Mouse (Mus musculus): Measurements from ENCODE around the gene Gstt2. TPM values are rescaled to one million over a fixed set of nuclear protein-coding genes. Genes with fewer than 3 reads are reported as not detected.

Gstt2 gene
- polyA plus RNA-seq, 1 experiment from 2014 or later, result 39.2 TPM

GRCm38 (mm10) chr10:75822443-75822842 lies 14.8 kb downstream of the Gstt2 start, which contains the start of gene Gstt4:
Gstt4 (minus strand) TSS chr10:75822543.
- ATAC-seq (ENCODE audit: low read depth) (no peak), DNase-seq (no peak)
- Histone ChIP-seq H3K4me2 (no peak within 1 kb of the TSS), H3K27me3 (no peaks in the 10 kb centered on the region; the same call in 1 of the 2 replicates), H3K36me3 (no peaks in the 10 kb centered on the region), H3K9ac (no peak within 1 kb of the TSS), H3K4me3 (replicated peaks) (no peak within 1 kb of the TSS), H3K27ac (no peak within 1 kb of the TSS), H3K4me1 (replicated peaks) (no peaks in the 10 kb centered on the region), H3K9me3 (replicated peaks) (no peaks in the 10 kb centered on the region)
- WGBS (ENCODE audit: insufficient replicate concordance), result 85% methylated on average over 2 of the region's 2 CpGs

GRCm38 (mm10) chr10:75819882-75820281 lies 17.3 kb downstream of the Gstt2 start:
- H3K9me3 ChIP-seq (replicated peaks), result no peaks in the 10 kb centered on the region
- DNase-seq (no peak), ATAC-seq (ENCODE audit: low read depth) (no peak)
- no peaks in the 10 kb centered on the region for H3K4me1 ChIP-seq (replicated peaks)
- H3K27me3 ChIP-seq, result no peaks in the 10 kb centered on the region; the same call in 1 of the 2 replicates
- no peak overlapping the region for H3K4me2 ChIP-seq
- H3K9ac ChIP-seq, result no peak overlapping the region
- H3K4me3 ChIP-seq (replicated peaks), result no peak overlapping the region
- H3K27ac ChIP-seq, result no peak overlapping the region
- H3K36me3 ChIP-seq, result no peaks in the 10 kb centered on the region
- 65% methylated on average over 5 of the region's 5 CpGs for WGBS (ENCODE audit: insufficient replicate concordance)

- no peak for ATAC-seq (ENCODE audit: low read depth)
- H3K4me1 ChIP-seq (replicated peaks), result no peaks in the 10 kb centered on the region
- no peak overlapping the region for H3K4me3 ChIP-seq (replicated peaks)
- H3K27ac ChIP-seq, result no peak overlapping the region
- no peaks in the 10 kb centered on the region for H3K9me3 ChIP-seq (replicated peaks)
- 49% methylated on average over 10 of the region's 10 CpGs for WGBS (ENCODE audit: insufficient replicate concordance)
- H3K9ac ChIP-seq, result no peak overlapping the region
- H3K36me3 ChIP-seq, result no peaks in the 10 kb centered on the region
- no peak for DNase-seq
- no peaks in the 10 kb centered on the region; the same call in 1 of the 2 replicates for H3K27me3 ChIP-seq
- no peak overlapping the region for H3K4me2 ChIP-seq
Observed at GRCm38 (mm10) chr10:75818641-75819040, 18.6 kb downstream of the Gstt2 start.

- no peak overlapping the region for H3K4me3 ChIP-seq (replicated peaks)
- H3K27me3 ChIP-seq, result peaks cover 15% of the 10 kb centered on the region
- H3K4me2 ChIP-seq, result no peak overlapping the region
- no peak overlapping the region for H3K9ac ChIP-seq
- H3K9me3 ChIP-seq (replicated peaks), result no peaks in the 10 kb centered on the region
- 0 out of 2 replicates have a peak, but pooled peaks cover 6% of the 10 kb centered on the region for H3K4me1 ChIP-seq (replicated peaks)
- H3K27ac ChIP-seq, result no peak overlapping the region
- WGBS (ENCODE audit: insufficient replicate concordance), result 43% methylated on average over 2 of the region's 2 CpGs
- H3K36me3 ChIP-seq, result no peaks in the 10 kb centered on the region
- ATAC-seq (ENCODE audit: low read depth), result no peak
- no peak for DNase-seq
Observed at GRCm38 (mm10) chr10:75804217-75804616, 33.0 kb downstream of the Gstt2 start.

GRCm38 (mm10) chr10:75798176-75798696 lies 39.0 kb downstream of the Gstt2 start, which contains the start of gene Gstt1:
Gstt1 (minus strand) TSS chr10:75798584.
- Histone ChIP-seq H3K4me1 (replicated peaks) (peaks cover 29% of the 10 kb centered on the region), H3K4me2 (peak within 1 kb of the TSS; percentile 85), H3K27me3 (peaks cover 22% of the 10 kb centered on the region), H3K9ac (peak within 1 kb of the TSS; percentile 71), H3K4me3 (replicated peaks) (peak within 1 kb of the TSS; percentile 65), H3K27ac (peak within 1 kb of the TSS; percentile 51; the same call in 1 of the 2 replicates), H3K9me3 (replicated peaks) (no peaks in the 10 kb centered on the region), H3K36me3 (no peaks in the 10 kb centered on the region)
- peak; percentile 57 for DNase-seq
- peak; percentile 73 for ATAC-seq (ENCODE audit: low read depth)
- 2% methylated on average over 18 of the region's 18 CpGs for WGBS (ENCODE audit: insufficient replicate concordance)

GRCm38 (mm10) chr10:75797619-75798175 lies 39.5 kb downstream of the Gstt2 start:
- Histone ChIP-seq H3K27ac (peak overlapping the region; percentile 51; the same call in 1 of the 2 replicates), H3K9ac (peak overlapping the region; percentile 71), H3K27me3 (peaks cover 22% of the 10 kb centered on the region), H3K4me3 (replicated peaks) (peak overlapping the region; percentile 65), H3K36me3 (no peaks in the 10 kb centered on the region), H3K4me1 (replicated peaks) (peaks cover 29% of the 10 kb centered on the region), H3K9me3 (replicated peaks) (no peaks in the 10 kb centered on the region), H3K4me2 (peak overlapping the region; percentile 85)
- WGBS (ENCODE audit: insufficient replicate concordance), result 1% methylated on average over 12 of the region's 12 CpGs
- DNase-seq (no peak), ATAC-seq (ENCODE audit: low read depth) (peak; percentile 42)

- Histone ChIP-seq H3K27ac (no peak overlapping the region), H3K36me3 (no peaks in the 10 kb centered on the region), H3K4me1 (replicated peaks) (peaks cover 29% of the 10 kb centered on the region), H3K4me3 (replicated peaks) (peak overlapping the region; percentile 65), H3K27me3 (peaks cover 22% of the 10 kb centered on the region), H3K9me3 (replicated peaks) (no peaks in the 10 kb centered on the region), H3K4me2 (peak overlapping the region; percentile 85), H3K9ac (peak overlapping the region; percentile 71)
- 38% methylated on average over 11 of the region's 11 CpGs for WGBS (ENCODE audit: insufficient replicate concordance)
- ATAC-seq (ENCODE audit: low read depth) (no peak), DNase-seq (no peak)
Observed at GRCm38 (mm10) chr10:75796731-75797516, 40.3 kb downstream of the Gstt2 start.

GRCm38 (mm10) chr10:75794880-75795279 lies 42.3 kb downstream of the Gstt2 start:
- no peaks in the 10 kb centered on the region for H3K9me3 ChIP-seq (replicated peaks)
- DNase-seq, result no peak
- ATAC-seq (ENCODE audit: low read depth), result no peak
- 25% methylated on average over 3 of the region's 3 CpGs for WGBS (ENCODE audit: insufficient replicate concordance)
- H3K4me1 ChIP-seq (replicated peaks), result peaks cover 33% of the 10 kb centered on the region
- H3K9ac ChIP-seq, result no peak overlapping the region
- H3K4me3 ChIP-seq (replicated peaks), result no peak overlapping the region
- H3K27ac ChIP-seq, result no peak overlapping the region; the same call in 1 of the 2 replicates
- H3K27me3 ChIP-seq, result peaks cover 10% of the 10 kb centered on the region; the same call in 1 of the 2 replicates
- no peaks in the 10 kb centered on the region for H3K36me3 ChIP-seq
- peak overlapping the region; percentile 28 for H3K4me2 ChIP-seq

GRCm38 (mm10) chr10:75790773-75791172 lies 46.5 kb downstream of the Gstt2 start:
- H3K27me3 ChIP-seq, result no peaks in the 10 kb centered on the region
- H3K4me3 ChIP-seq (replicated peaks), result no peak overlapping the region
- H3K4me1 ChIP-seq (replicated peaks), result peaks cover 8% of the 10 kb centered on the region; the same call in 1 of the 2 replicates
- no peak overlapping the region for H3K4me2 ChIP-seq
- H3K9ac ChIP-seq, result no peak overlapping the region
- H3K36me3 ChIP-seq, result no peaks in the 10 kb centered on the region
- WGBS (ENCODE audit: insufficient replicate concordance), result 19% methylated on average over 7 of the region's 7 CpGs
- H3K9me3 ChIP-seq (replicated peaks), result no peaks in the 10 kb centered on the region
- no peak for ATAC-seq (ENCODE audit: low read depth)
- H3K27ac ChIP-seq, result peak overlapping the region; percentile 72; the same call in 1 of the 2 replicates
- no peak for DNase-seq

GRCm38 (mm10) chr10:75789841-75790240 lies 47.4 kb downstream of the Gstt2 start:
- H3K4me2 ChIP-seq, result no peak overlapping the region
- H3K9ac ChIP-seq, result no peak overlapping the region
- H3K36me3 ChIP-seq, result no peaks in the 10 kb centered on the region
- H3K9me3 ChIP-seq (replicated peaks), result no peaks in the 10 kb centered on the region
- peaks cover 8% of the 10 kb centered on the region; the same call in 1 of the 2 replicates for H3K4me1 ChIP-seq (replicated peaks)
- peak; percentile 90 for ATAC-seq (ENCODE audit: low read depth)
- H3K27me3 ChIP-seq, result 0 out of 2 replicates have a peak, but pooled peaks cover 3% of the 10 kb centered on the region
- WGBS (ENCODE audit: insufficient replicate concordance), result 62% methylated on average over 5 of the region's 5 CpGs
- peak; percentile 9 for DNase-seq
- H3K4me3 ChIP-seq (replicated peaks), result no peak overlapping the region
- H3K27ac ChIP-seq, result peak overlapping the region; percentile 72; the same call in 1 of the 2 replicates

GRCm38 (mm10) chr10:75789081-75789735 lies 48.0 kb downstream of the Gstt2 start:
- Histone ChIP-seq H3K27me3 (0 out of 2 replicates have a peak, but pooled peaks cover 7% of the 10 kb centered on the region), H3K9me3 (replicated peaks) (no peaks in the 10 kb centered on the region), H3K27ac (peak overlapping the region; percentile 23; the same call in 1 of the 2 replicates), H3K4me1 (replicated peaks) (peaks cover 8% of the 10 kb centered on the region; the same call in 1 of the 2 replicates), H3K4me3 (replicated peaks) (no peak overlapping the region), H3K4me2 (no peak overlapping the region), H3K9ac (no peak overlapping the region), H3K36me3 (no peaks in the 10 kb centered on the region)
- DNase-seq (no peak), ATAC-seq (ENCODE audit: low read depth) (peak; percentile 51; the same call in 1 of the 2 replicates)
- WGBS (ENCODE audit: insufficient replicate concordance), result 58% methylated on average over 6 of the region's 6 CpGs

All from liver, embryonic 13.5 days (tissue).